Mouse (Mus musculus): ENCODE measurements around the gene Hoxc10. TPM values are rescaled to one million over a fixed set of nuclear protein-coding genes. Genes with fewer than 3 reads are reported as not detected.

Hoxc10 gene
- polyA plus RNA-seq, 1 experiment from 2014 or later, result 0.10 TPM

DNA sequence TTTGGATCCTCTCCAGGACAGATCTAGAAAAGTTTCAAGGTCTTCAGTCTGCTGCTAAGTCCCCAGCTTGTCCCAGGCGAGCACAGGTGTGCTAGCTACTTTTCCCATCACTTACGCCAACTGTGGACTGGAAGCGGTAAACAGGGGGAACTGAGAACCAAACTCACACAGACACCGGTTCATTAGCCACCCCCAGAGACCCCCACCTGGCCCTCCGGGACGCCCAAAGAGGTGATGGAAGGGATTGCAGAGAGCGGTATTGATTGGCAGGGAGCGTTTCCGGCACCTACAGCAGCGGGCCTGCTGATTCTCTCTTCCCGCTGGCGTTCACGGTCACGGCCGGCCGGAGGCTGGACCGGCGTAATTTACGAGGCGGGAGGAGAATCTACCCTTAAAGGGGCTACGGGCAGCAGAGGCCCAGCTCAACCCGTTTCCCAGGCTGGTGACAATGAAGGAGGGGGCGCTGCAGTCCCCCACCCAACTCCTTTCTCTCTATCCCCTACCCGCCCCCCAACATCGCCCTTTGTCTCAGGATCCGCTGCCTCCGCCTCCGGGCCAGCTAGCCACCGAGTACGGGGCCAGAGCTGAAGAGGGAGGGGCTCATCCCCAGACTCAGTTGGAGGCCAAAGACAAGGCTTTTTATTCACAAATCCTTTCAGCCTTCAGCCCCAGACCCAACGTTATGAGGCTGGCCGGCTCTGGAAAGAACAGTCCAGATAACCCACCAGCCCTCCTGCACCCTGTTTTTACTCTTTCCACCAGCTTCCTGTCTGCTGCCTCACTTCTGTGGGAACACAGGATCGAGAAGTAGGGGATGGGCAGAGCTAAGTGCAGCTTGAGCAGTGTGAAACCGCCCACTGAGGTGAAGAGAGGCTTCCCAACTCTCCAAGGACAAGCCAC is 27.1 kb upstream of the Hoxc10 start:
- Histone ChIP-seq H3K27me3 (ENCODE audit: control insufficient read depth, insufficient read depth, low read length) (peaks cover 99% of the 10 kb centered on the region), H3K4me1 (ENCODE audit: control insufficient read depth, insufficient read depth, low read length) (no peaks in the 10 kb centered on the region), H3K4me2 (peak overlapping the region; percentile 6; the same call in 1 of the 2 replicates), H3K9ac (ENCODE audit: low read depth, low read length) (no peak overlapping the region), H3K36me3 (ENCODE audit: control insufficient read depth, insufficient read depth, low read length) (no peaks in the 10 kb centered on the region), H3K4me3 (ENCODE audit: low read depth, low read length) (no peak overlapping the region), H3K9me3 (replicated peaks; ENCODE audit: control insufficient read depth, low read length) (no peaks in the 10 kb centered on the region), H3K27ac (ENCODE audit: low read depth, low read length) (no peak overlapping the region)
- no peak for ATAC-seq (replicated peaks; ENCODE audit: insufficient number of reproducible peaks, low FRiP score, low TSS enrichment)
- under 1% methylated on average over 34 of the region's 34 CpGs for WGBS (ENCODE audit: insufficient replicate concordance)

DNA sequence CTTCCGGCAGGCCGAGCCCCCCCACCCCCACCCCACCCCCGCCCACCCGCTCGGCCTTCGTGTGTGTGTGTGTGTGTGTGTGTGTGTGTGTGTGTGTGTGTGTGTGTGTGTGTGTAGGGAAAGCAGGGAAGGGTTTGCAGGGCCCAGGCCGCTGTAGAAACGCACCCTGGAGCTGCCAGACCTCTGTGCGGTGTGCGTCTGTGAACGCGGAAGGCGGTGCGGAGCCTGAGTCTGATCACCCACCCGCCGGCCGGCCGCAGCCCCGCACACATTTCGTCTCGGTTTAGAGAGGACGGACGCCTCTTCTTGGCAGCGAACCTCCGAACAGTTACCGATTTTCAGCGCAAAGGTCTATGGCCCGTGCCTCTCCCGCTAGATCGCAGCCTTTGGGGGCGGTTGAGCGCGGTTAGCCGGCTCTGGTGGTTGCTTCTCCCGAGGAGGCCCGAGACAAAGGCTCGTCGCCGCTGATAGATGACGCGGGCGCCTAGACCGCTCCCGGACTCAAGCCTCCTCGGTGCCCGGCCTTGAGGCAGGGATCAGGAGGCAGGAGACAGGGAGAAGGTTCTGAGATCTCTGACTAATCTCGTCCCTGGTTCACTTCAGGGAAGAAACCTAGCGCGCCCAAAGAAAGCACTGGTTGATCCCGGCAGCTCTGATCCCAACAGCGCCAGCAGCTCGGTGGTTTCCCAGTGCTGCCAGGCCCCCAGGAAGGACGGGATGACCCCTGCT is 23.7 kb upstream of the Hoxc10 start:
- Histone ChIP-seq H3K27ac (ENCODE audit: low read depth, low read length) (no peak overlapping the region), H3K27me3 (ENCODE audit: control insufficient read depth, insufficient read depth, low read length) (peaks cover 97% of the 10 kb centered on the region), H3K36me3 (ENCODE audit: control insufficient read depth, insufficient read depth, low read length) (no peaks in the 10 kb centered on the region), H3K4me2 (peak overlapping the region; percentile 63), H3K4me1 (ENCODE audit: control insufficient read depth, insufficient read depth, low read length) (no peaks in the 10 kb centered on the region), H3K9ac (ENCODE audit: low read depth, low read length) (no peak overlapping the region), H3K9me3 (replicated peaks; ENCODE audit: control insufficient read depth, low read length) (no peaks in the 10 kb centered on the region), H3K4me3 (ENCODE audit: low read depth, low read length) (peak overlapping the region; percentile 40)
- under 1% methylated on average over 52 of the region's 53 CpGs for WGBS (ENCODE audit: insufficient replicate concordance)
- ATAC-seq (replicated peaks; ENCODE audit: insufficient number of reproducible peaks, low FRiP score, low TSS enrichment), result no peak

DNA sequence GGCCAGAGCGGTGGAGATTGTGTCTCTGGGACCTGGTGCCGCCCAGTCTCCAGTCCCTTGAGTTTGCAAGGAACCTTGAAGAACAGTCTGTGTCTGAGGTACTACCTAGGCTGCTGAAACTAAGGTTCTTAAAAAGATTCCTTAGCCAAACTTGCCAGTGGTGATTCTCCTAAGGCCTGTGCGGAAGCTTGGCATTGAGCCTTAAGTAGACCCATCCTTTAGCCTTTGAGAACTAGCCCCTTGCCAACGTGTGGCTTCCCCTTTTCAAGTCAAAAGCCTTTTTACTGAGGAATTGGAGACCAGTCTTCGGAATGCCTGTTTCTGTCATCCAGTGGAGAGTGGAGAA is 23.2 kb upstream of the Hoxc10 start:
- no peak overlapping the region for H3K27ac ChIP-seq (ENCODE audit: low read depth, low read length)
- no peaks in the 10 kb centered on the region for H3K9me3 ChIP-seq (replicated peaks; ENCODE audit: control insufficient read depth, low read length)
- H3K36me3 ChIP-seq (ENCODE audit: control insufficient read depth, insufficient read depth, low read length), result no peaks in the 10 kb centered on the region
- H3K27me3 ChIP-seq (ENCODE audit: control insufficient read depth, insufficient read depth, low read length), result peaks cover 97% of the 10 kb centered on the region
- 4% methylated on average over 5 of the region's 5 CpGs for WGBS (ENCODE audit: insufficient replicate concordance)
- H3K9ac ChIP-seq (ENCODE audit: low read depth, low read length), result no peak overlapping the region
- peak overlapping the region; percentile 63 for H3K4me2 ChIP-seq
- ATAC-seq (replicated peaks; ENCODE audit: insufficient number of reproducible peaks, low FRiP score, low TSS enrichment), result no peak
- H3K4me3 ChIP-seq (ENCODE audit: low read depth, low read length), result peak overlapping the region; percentile 40; the same call in 1 of the 2 replicates
- no peaks in the 10 kb centered on the region for H3K4me1 ChIP-seq (ENCODE audit: control insufficient read depth, insufficient read depth, low read length)

DNA sequence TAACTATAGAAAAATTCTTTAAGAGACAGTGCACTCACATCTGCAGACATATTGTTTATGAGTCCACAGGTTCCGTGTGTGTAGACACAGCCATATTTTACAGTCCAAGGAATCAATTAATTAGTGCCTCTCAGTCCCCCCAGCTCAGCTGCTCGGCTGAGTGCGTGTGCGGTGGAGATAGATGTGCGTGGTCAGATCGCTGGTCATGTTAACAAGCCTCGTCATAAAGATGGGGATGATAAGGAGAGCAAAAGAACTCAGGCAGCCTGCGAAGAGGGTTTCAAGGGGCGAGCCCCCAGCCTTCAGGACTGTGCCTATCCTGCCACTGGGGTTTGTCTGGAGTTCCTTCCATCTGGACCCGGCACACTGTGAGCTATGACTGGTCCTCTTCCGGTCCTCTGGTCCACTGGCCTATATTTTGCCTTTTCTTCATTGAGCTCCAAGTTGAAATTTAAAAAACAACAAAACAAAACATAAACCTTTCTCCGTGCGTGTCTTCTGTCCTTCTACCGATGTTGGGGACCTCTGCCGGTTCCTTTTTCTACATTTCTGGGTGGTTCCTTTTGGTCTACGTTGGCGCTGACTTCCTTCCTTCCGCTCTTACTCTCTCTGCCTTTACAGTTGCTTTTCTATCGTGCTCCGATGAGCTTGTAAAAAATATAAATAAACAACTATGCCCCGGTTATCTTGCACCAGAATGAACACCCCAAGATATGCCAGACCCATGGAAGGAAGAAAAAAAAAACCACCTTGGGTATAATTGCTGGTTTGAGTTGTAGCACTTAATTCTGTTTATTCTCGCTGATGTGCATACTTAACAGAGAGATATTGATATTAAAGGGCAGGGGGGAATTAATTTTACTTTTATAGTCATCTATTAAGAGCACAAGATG is 21.2 kb upstream of the Hoxc10 start:
- ATAC-seq (replicated peaks; ENCODE audit: insufficient number of reproducible peaks, low FRiP score, low TSS enrichment), result no peak
- Histone ChIP-seq H3K4me2 (no peak overlapping the region), H3K4me3 (ENCODE audit: low read depth, low read length) (no peak overlapping the region), H3K9ac (ENCODE audit: low read depth, low read length) (no peak overlapping the region), H3K36me3 (ENCODE audit: control insufficient read depth, insufficient read depth, low read length) (no peaks in the 10 kb centered on the region), H3K4me1 (ENCODE audit: control insufficient read depth, insufficient read depth, low read length) (no peaks in the 10 kb centered on the region), H3K27ac (ENCODE audit: low read depth, low read length) (no peak overlapping the region), H3K9me3 (replicated peaks; ENCODE audit: control insufficient read depth, low read length) (no peaks in the 10 kb centered on the region), H3K27me3 (ENCODE audit: control insufficient read depth, insufficient read depth, low read length) (peaks cover 96% of the 10 kb centered on the region)
- WGBS (ENCODE audit: insufficient replicate concordance), result 12% methylated on average over 22 of the region's 22 CpGs

DNA sequence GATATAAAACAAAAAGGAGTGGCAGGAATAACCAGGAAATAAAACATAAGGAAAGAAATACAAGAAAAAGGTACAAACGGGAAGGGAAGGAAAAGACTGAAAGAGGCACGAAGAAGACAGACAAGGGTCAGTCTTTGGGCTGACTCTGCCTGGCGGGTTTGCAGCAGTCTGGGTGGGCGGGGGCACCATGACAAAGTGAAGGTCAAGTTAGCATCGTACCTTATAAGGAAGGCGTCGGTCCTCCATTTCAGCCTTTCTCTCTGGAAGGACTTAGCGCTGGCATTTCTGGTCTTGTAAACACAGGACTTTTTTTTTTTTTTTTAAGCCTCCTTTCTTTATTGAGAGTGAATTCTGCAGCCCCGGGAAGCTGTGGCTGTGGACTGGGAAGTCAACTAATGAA is 19.3 kb upstream of the Hoxc10 start:
- H3K27ac ChIP-seq (ENCODE audit: low read depth, low read length), result no peak overlapping the region
- no peak for ATAC-seq (replicated peaks; ENCODE audit: insufficient number of reproducible peaks, low FRiP score, low TSS enrichment)
- no peaks in the 10 kb centered on the region for H3K36me3 ChIP-seq (ENCODE audit: control insufficient read depth, insufficient read depth, low read length)
- H3K4me2 ChIP-seq, result no peak overlapping the region
- H3K9ac ChIP-seq (ENCODE audit: low read depth, low read length), result no peak overlapping the region
- peaks cover 95% of the 10 kb centered on the region for H3K27me3 ChIP-seq (ENCODE audit: control insufficient read depth, insufficient read depth, low read length)
- WGBS (ENCODE audit: insufficient replicate concordance), result 2% methylated on average over 9 of the region's 9 CpGs
- H3K9me3 ChIP-seq (replicated peaks; ENCODE audit: control insufficient read depth, low read length), result no peaks in the 10 kb centered on the region
- H3K4me1 ChIP-seq (ENCODE audit: control insufficient read depth, insufficient read depth, low read length), result no peaks in the 10 kb centered on the region
- no peak overlapping the region for H3K4me3 ChIP-seq (ENCODE audit: low read depth, low read length)

DNA sequence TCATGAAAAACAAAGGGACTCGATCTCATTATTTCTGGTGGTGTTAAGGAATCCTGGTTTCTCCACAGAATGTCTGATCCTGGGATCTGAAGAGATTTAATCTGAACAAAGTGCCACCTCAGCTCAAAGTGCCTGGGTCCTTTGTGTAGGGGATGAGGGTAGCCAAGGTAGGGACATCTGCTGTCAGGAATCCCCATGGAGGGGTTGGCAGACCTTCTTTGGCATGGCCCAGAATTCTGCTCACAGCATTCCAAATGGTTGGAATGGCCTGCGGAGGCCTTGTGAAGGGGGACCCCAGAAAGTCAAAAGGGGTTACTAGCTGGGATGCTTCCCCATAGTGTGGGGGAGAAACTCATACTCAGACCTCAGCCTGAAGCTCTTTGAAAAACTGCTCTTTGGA is 17.8 kb upstream of the Hoxc10 start:
- WGBS (ENCODE audit: insufficient replicate concordance), result 12% methylated on average over 2 of the region's 2 CpGs
- no peak overlapping the region for H3K9ac ChIP-seq (ENCODE audit: low read depth, low read length)
- H3K27me3 ChIP-seq (ENCODE audit: control insufficient read depth, insufficient read depth, low read length), result peaks cover 94% of the 10 kb centered on the region
- H3K36me3 ChIP-seq (ENCODE audit: control insufficient read depth, insufficient read depth, low read length), result no peaks in the 10 kb centered on the region
- H3K4me2 ChIP-seq, result no peak overlapping the region
- H3K9me3 ChIP-seq (replicated peaks; ENCODE audit: control insufficient read depth, low read length), result no peaks in the 10 kb centered on the region
- H3K27ac ChIP-seq (ENCODE audit: low read depth, low read length), result no peak overlapping the region
- no peak for ATAC-seq (replicated peaks; ENCODE audit: insufficient number of reproducible peaks, low FRiP score, low TSS enrichment)
- no peak overlapping the region for H3K4me3 ChIP-seq (ENCODE audit: low read depth, low read length)
- no peaks in the 10 kb centered on the region for H3K4me1 ChIP-seq (ENCODE audit: control insufficient read depth, insufficient read depth, low read length)

DNA sequence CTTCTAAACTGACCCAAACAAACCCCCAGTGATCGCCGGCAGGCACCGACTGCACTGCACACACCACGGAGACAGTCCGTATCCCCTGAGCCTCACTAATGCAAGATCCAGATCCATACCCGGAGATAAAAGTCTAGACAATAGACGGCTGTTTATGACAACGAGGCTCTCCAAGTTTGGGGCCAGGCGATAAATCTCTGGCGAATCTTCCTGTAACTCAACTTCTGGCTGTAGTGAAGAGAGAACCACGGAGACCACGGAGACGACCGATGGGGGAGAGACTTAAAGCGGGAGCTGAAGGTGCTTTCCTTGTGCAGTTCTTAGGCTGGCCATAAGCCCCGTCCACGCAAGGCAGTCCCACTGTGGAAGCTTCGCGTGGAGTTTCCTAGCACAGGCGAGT is 16.9 kb upstream of the Hoxc10 start:
- H3K4me3 ChIP-seq (ENCODE audit: low read depth, low read length), result no peak overlapping the region
- under 1% methylated on average over 20 of the region's 20 CpGs for WGBS (ENCODE audit: insufficient replicate concordance)
- no peak overlapping the region for H3K27ac ChIP-seq (ENCODE audit: low read depth, low read length)
- H3K4me2 ChIP-seq, result no peak overlapping the region
- peaks cover 95% of the 10 kb centered on the region for H3K27me3 ChIP-seq (ENCODE audit: control insufficient read depth, insufficient read depth, low read length)
- no peak overlapping the region for H3K9ac ChIP-seq (ENCODE audit: low read depth, low read length)
- no peaks in the 10 kb centered on the region for H3K36me3 ChIP-seq (ENCODE audit: control insufficient read depth, insufficient read depth, low read length)
- no peaks in the 10 kb centered on the region for H3K9me3 ChIP-seq (replicated peaks; ENCODE audit: control insufficient read depth, low read length)
- ATAC-seq (replicated peaks; ENCODE audit: insufficient number of reproducible peaks, low FRiP score, low TSS enrichment), result no peak
- no peaks in the 10 kb centered on the region for H3K4me1 ChIP-seq (ENCODE audit: control insufficient read depth, insufficient read depth, low read length)

DNA sequence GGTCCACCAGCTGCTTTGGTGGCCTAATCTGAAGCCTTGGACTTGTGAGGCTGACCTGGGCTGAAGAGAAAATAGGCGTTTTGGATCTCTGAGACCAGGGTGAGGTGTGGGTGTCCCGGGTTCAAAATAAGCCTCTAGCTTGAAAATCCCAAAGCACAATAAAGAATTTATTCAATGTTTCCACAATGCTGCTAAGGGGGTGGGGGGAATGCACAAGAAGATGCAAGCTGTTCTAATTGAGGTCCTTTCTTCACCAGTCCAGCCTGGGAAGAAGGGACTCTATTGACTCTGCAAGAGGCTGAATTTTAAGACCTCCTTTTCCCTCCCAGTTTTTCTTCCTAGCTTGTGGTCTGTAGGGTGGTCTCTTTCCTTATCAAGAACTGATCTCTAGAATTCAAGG is 15.7 kb upstream of the Hoxc10 start:
- no peak overlapping the region for H3K9ac ChIP-seq (ENCODE audit: low read depth, low read length)
- H3K27me3 ChIP-seq (ENCODE audit: control insufficient read depth, insufficient read depth, low read length), result peaks cover 95% of the 10 kb centered on the region
- H3K9me3 ChIP-seq (replicated peaks; ENCODE audit: control insufficient read depth, low read length), result no peaks in the 10 kb centered on the region
- H3K4me2 ChIP-seq, result no peak overlapping the region
- 13% methylated on average over 2 of the region's 2 CpGs for WGBS (ENCODE audit: insufficient replicate concordance)
- H3K4me1 ChIP-seq (ENCODE audit: control insufficient read depth, insufficient read depth, low read length), result no peaks in the 10 kb centered on the region; the same call in 1 of the 2 replicates
- ATAC-seq (replicated peaks; ENCODE audit: insufficient number of reproducible peaks, low FRiP score, low TSS enrichment), result no peak
- no peak overlapping the region for H3K4me3 ChIP-seq (ENCODE audit: low read depth, low read length)
- H3K36me3 ChIP-seq (ENCODE audit: control insufficient read depth, insufficient read depth, low read length), result no peaks in the 10 kb centered on the region
- H3K27ac ChIP-seq (ENCODE audit: low read depth, low read length), result no peak overlapping the region

Measured in heart, embryonic 11.5 days (tissue).